Mouse (Mus musculus) fat pad, adult 2 months (tissue): ENCODE results near the gene Eif3d.
A peak's percentile ranks its signal among the peaks of the same experiment; 100 is the strongest.
"Not testable (repeated sequence)": the region's sequence is repeated elsewhere in the genome, so short reads cannot be mapped to it uniquely, and the experiment has no call there.

Source experiments
- DNase-seq: peaks from one replicate; pipeline ENCODE4 v3.0.0-alpha.2; 2011; ENCODE audit warnings: low read depth, low spot score; ENCODE audit errors: extremely low read depth

Gene Eif3d

GRCm38 (mm10) chr15:77970470-77971292 lies at the start of gene Eif3d:
TSS of gene Eif3d (minus strand) at chr15:77970813.
- peak; percentile 56 for DNase-seq

GRCm38 (mm10) chr15:78014046-78014445 lies 43.4 kb upstream of the Eif3d start:
- no peak for DNase-seq

- DNase-seq = not testable (repeated sequence)
These were observed 37.6 kb upstream of the Eif3d start for GRCm38 (mm10) chr15:78008206-78008605.

GRCm38 (mm10) chr15:78003929-78004328 lies 33.3 kb upstream of the Eif3d start:
- DNase-seq = no peak

GRCm38 (mm10) chr15:78001400-78001799 lies 30.8 kb upstream of the Eif3d start:
- no peak for DNase-seq

- DNase-seq = no peak
These were observed 17.9 kb upstream of the Eif3d start for GRCm38 (mm10) chr15:77988541-77988940.

GRCm38 (mm10) chr15:77983391-77983790 lies 12.8 kb upstream of the Eif3d start:
- no peak for DNase-seq

- no peak for DNase-seq
These were observed 11.8 kb upstream of the Eif3d start for GRCm38 (mm10) chr15:77982195-77982939.

GRCm38 (mm10) chr15:77981181-77981680 lies 10.6 kb upstream of the Eif3d start:
- no peak for DNase-seq

- DNase-seq = no peak
These were observed 8.8 kb upstream of the Eif3d start for GRCm38 (mm10) chr15:77979427-77979865.

- no peak for DNase-seq
These were observed 7.0 kb upstream of the Eif3d start for GRCm38 (mm10) chr15:77977663-77978062.

- no peak for DNase-seq
These were observed 3.7 kb upstream of the Eif3d start for GRCm38 (mm10) chr15:77974165-77974841.

GRCm38 (mm10) chr15:77969940-77970469 lies 608 bp downstream of the Eif3d start:
- no peak for DNase-seq

- DNase-seq = no peak
These were observed 5.5 kb downstream of the Eif3d start for GRCm38 (mm10) chr15:77965117-77965528.

GRCm38 (mm10) chr15:77962447-77962846 lies 8.2 kb downstream of the Eif3d start:
- DNase-seq = no peak

- no peak for DNase-seq
These were observed 9.9 kb downstream of the Eif3d start for GRCm38 (mm10) chr15:77960693-77961092.

GRCm38 (mm10) chr15:77958071-77958470 lies 12.5 kb downstream of the Eif3d start:
- no peak for DNase-seq

GRCm38 (mm10) chr15:77957625-77958024 lies 13.0 kb downstream of the Eif3d start:
- no peak for DNase-seq

GRCm38 (mm10) chr15:77956404-77956901 lies 14.2 kb downstream of the Eif3d start, which contains the start of gene Foxred2:
TSS of gene Foxred2 (minus strand) at chr15:77956722.
- no peak for DNase-seq
